ENCODE assay signal across 12 mouse cellular contexts in the genomic region with DNA sequence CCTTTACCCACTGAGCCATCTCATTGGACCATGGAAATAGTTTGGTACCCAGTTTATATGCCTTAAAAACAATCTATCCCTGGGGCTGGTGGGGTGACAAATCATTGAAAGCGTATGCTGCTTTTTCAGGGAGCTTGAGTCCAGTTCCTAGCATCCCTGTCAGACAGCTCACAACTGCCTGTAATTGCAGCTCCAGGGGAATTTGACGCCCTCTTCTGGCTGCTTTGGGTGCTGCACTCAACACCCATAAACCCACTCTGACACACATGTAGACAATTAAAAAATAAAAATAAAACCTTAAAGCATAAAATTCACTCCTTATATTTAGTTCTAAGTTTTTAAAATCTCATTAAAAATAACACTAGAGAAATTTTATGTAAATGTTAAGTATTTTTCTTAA. TPM values are rescaled to one million over a fixed set of nuclear protein-coding genes. Genes with fewer than 3 reads are reported as not detected.
A peak's percentile ranks its signal among the peaks of the same experiment; 100 is the strongest.
DNase-seq lines count a peak whose midpoint lies in the region; ATAC-seq and TF ChIP-seq lines count a peak whose summit lies in the region.
"Had no signal": no experiment of that assay in that cellular context is flagged by ENCODE, and none has a peak within 500 bp of the region (broad histone marks: within the 10 kb centered on the region; RNA-seq: fewer than 3 reads in every experiment).

No protein-coding gene starts in this region.

- H3K4me1 ChIP-seq in lung, adult 2 months (ENCODE audit: control insufficient read depth, insufficient read depth, low read length), result peaks cover 7% of the 10 kb centered on the region; the same call in 1 of the 2 replicates
- peaks cover 3 to 19% of the 10 kb centered on the region in 2 experiments; a peak in 3 of 4 replicates for H3K4me1 ChIP-seq in CH12.LX (ENCODE audit: control insufficient read depth in 1 of 2, insufficient read depth in 2 of 2)
- peaks cover 24% of the 10 kb centered on the region for H3K4me1 ChIP-seq in bone marrow macrophage, adult 2 months (ENCODE audit: control insufficient read depth, insufficient read depth, low read length)
- no peaks in the 10 kb centered on the region for H3K4me1 ChIP-seq in hindbrain, embryonic 16.5 days (ENCODE audit: control insufficient read depth, insufficient read depth, low read depth, low read length)
- H3K4me1 ChIP-seq: limb, embryonic 12.5 days had no signal

- no peak for TF ChIP-seq EP300 in CH12.LX (IDR thresholded peaks at IDR 0.05; ENCODE audit: low read length)

- intact Hi-C loops in gastrocnemius, adult 2 months (cut with DNase I), result no loop called here

- no peak overlapping the region for H3K27ac ChIP-seq in gastrocnemius, adult 2 months
- no peak overlapping the region for H3K27ac ChIP-seq in CH12.LX (ENCODE audit: insufficient read depth, low read depth)
- H3K27ac ChIP-seq in bone marrow macrophage, adult 2 months (ENCODE audit: insufficient read depth, low read depth, low read length), result no peak overlapping the region
- no peak overlapping the region for H3K27ac ChIP-seq in hindbrain, embryonic 16.5 days (ENCODE audit: low read depth, low read length)
- H3K27ac ChIP-seq: limb, embryonic 12.5 days; macrophage had no signal

- peak; percentile 15 for TF ChIP-seq RAD21 in CH12.LX (IDR thresholded peaks at IDR 0.05; ENCODE audit: low read depth, low read length)

- H3K4me2 ChIP-seq in CH12.LX (ENCODE audit: insufficient read depth, low read depth, poor library complexity, severe bottlenecking), result no peak overlapping the region
- H3K4me2 ChIP-seq in hindbrain, embryonic 16.5 days (ENCODE audit: low read length), result no peak overlapping the region
- H3K4me2 ChIP-seq: limb, embryonic 12.5 days had no signal

- dilution Hi-C loops in CH12.LX (cut with MboI; ENCODE audit: extremely low pct_ligation_motif_present, extremely low pct_unique_long_range_greater_than_20kb, low sequenced_read_pairs), result no loop called here

- peak; percentile 44 for TF ChIP-seq CTCF in gastrocnemius, adult 2 months (IDR thresholded peaks at IDR 0.05)
- peak; percentile 27 for TF ChIP-seq CTCF in lung, adult 2 months (IDR thresholded peaks at IDR 0.05; ENCODE audit: insufficient read depth, low read length)
- TF ChIP-seq CTCF in CH12.LX (conservative IDR thresholded peaks at IDR 0.05 in 1 of 2, IDR thresholded peaks at IDR 0.05 in 1 of 2; ENCODE audit: low read depth in 2 of 2, low read length in 2 of 2), result peak; percentile 46 to 49; a peak in 3 of 4 replicates
- peak; percentile 35; the same call in 1 of the 2 replicates for TF ChIP-seq CTCF in bone marrow macrophage, adult 2 months (IDR thresholded peaks at IDR 0.05; ENCODE audit: low read depth, low read length)

- H3K9ac ChIP-seq in CH12.LX (ENCODE audit: insufficient read depth, low read depth), result no peak overlapping the region
- no peak overlapping the region for H3K9ac ChIP-seq in hindbrain, embryonic 16.5 days (ENCODE audit: low read depth, low read length)
- H3K9ac ChIP-seq: limb, embryonic 12.5 days had no signal

- ATAC-seq in hindbrain, embryonic 16.5 days, result no peak

- 87% methylated on average over 2 of the region's 2 CpGs for WGBS in lung, adult 2 months
- WGBS in hindbrain, embryonic 16.5 days, result 88% methylated on average over 2 of the region's 2 CpGs

- peaks cover 15 to 28% of the 10 kb centered on the region in 2 experiments for H3K36me3 ChIP-seq in CH12.LX (replicated peaks in 1 of 2; ENCODE audit: control insufficient read depth in 1 of 2, insufficient read depth in 1 of 2, low read length in 1 of 2)
- peaks cover 4% of the 10 kb centered on the region; the same call in 1 of the 2 replicates for H3K36me3 ChIP-seq in hindbrain, embryonic 16.5 days (ENCODE audit: control insufficient read depth, insufficient read depth, low read length)

- no peaks in the 10 kb centered on the region for H3K27me3 ChIP-seq in CH12.LX (replicated peaks)
- H3K27me3 ChIP-seq in hindbrain, embryonic 16.5 days (replicated peaks; ENCODE audit: control insufficient read depth, insufficient read depth, low read length), result no peaks in the 10 kb centered on the region
- H3K27me3 ChIP-seq: limb, embryonic 12.5 days had no signal

- TF ChIP-seq POLR2A in lung, adult 2 months (IDR thresholded peaks at IDR 0.05; ENCODE audit: borderline replicate concordance, extremely low read depth, low read depth, low read length), result no peak
- no peak for TF ChIP-seq POLR2A in CH12.LX (IDR thresholded peaks at IDR 0.05; ENCODE audit: low read depth, low read length)
- TF ChIP-seq POLR2A in bone marrow macrophage, adult 2 months (IDR thresholded peaks at IDR 0.05; ENCODE audit: borderline replicate concordance, low read depth, low read length), result no peak

- no peak for DNase-seq in gastrocnemius, adult 2 months
- DNase-seq in gastrocnemius, postnatal 25 days, result no peak
- DNase-seq in lung, adult 2 months, result no peak
- DNase-seq in lung, postnatal 10 days, result no peak
- DNase-seq in CH12.LX (ENCODE audit: extremely low read depth), result no peak
- DNase-seq in right cerebral cortex, postnatal 36 days (ENCODE audit: low spot score in 2 of 2), result no peak
- DNase-seq: adrenal gland, adult 2 months; cerebellum, adult 11 months had no signal

- peaks cover 6% of the 10 kb centered on the region for H3K79me2 ChIP-seq in CH12.LX (replicated peaks; ENCODE audit: control insufficient read depth, extremely low read depth, insufficient read depth, poor library complexity, severe bottlenecking)

- in situ Hi-C loops in CH12.LX (cut with MboI; ENCODE audit: low pct_ligation_motif_present, low pct_unique_long_range_greater_than_20kb, low sequenced_read_pairs), result no loop called here

- H3K9me3 ChIP-seq in CH12.LX (replicated peaks; ENCODE audit: low read length), result peaks cover 3% of the 10 kb centered on the region
- 0 out of 2 replicates have a peak, but pooled peaks cover 2% of the 10 kb centered on the region for H3K9me3 ChIP-seq in hindbrain, embryonic 16.5 days (ENCODE audit: control insufficient read depth, low read length)
- H3K9me3 ChIP-seq: limb, embryonic 12.5 days had no signal

- H3K4me3 ChIP-seq in gastrocnemius, adult 2 months, result no peak overlapping the region
- H3K4me3 ChIP-seq in lung, adult 2 months (replicated peaks; ENCODE audit: extremely low read depth, low read depth, low read length), result no peak overlapping the region
- H3K4me3 ChIP-seq in CH12.LX (replicated peaks in 1 of 3; ENCODE audit: low read depth in 2 of 3, low read length in 2 of 3, poor library complexity in 1 of 3), result no peak overlapping the region
- no peak overlapping the region for H3K4me3 ChIP-seq in bone marrow macrophage, adult 2 months (ENCODE audit: insufficient read depth, low read length)
- no peak overlapping the region for H3K4me3 ChIP-seq in hindbrain, embryonic 16.5 days (ENCODE audit: low read length)
- H3K4me3 ChIP-seq: limb, embryonic 12.5 days had no signal

TF ChIP-seq in CH12.LX, 34 proteins besides CTCF, POLR2A, EP300 and RAD21:
- TF ChIP-seq MAFK (IDR thresholded peaks at IDR 0.05; ENCODE audit: insufficient replicate concordance, low read length), result no peak
- no peak for TF ChIP-seq JUN (IDR thresholded peaks at IDR 0.05; ENCODE audit: insufficient read depth, low read depth, low read length)
- TF ChIP-seq UBTF (IDR thresholded peaks at IDR 0.05; ENCODE audit: low read depth, low read length), result no peak
- peak; percentile 41 for TF ChIP-seq SMC3 (IDR thresholded peaks at IDR 0.05; ENCODE audit: low read depth, low read length)
- TF ChIP-seq TBP (conservative IDR thresholded peaks at IDR 0.05; ENCODE audit: low read depth, low read length), result no peak
- TF ChIP-seq RCOR1 (conservative IDR thresholded peaks at IDR 0.05; ENCODE audit: low read depth, low read length), result no peak
- TF ChIP-seq TCF12 (IDR thresholded peaks at IDR 0.05; ENCODE audit: low read depth, low read length), result no peak
- no peak for TF ChIP-seq CHD2 (IDR thresholded peaks at IDR 0.05; ENCODE audit: low read length)

RNA-seq across cellular contexts. Expression of a gene that starts 37.2 kb away (rescaled TPM):
- 10 to 100 TPM; 14.1 to 16.0 TPM for total RNA-seq in gastrocnemius, adult 2 months (2021)
- total RNA-seq in gastrocnemius, postnatal 25 days (2021), result 10 to 100 TPM; 13.7 to 15.4 TPM
- 28.7 and 40.3 TPM in 2 replicates for polyA plus RNA-seq in lung, adult 2 months (2012; rRNA removed)
- 11.4 and 11.9 TPM in 2 replicates for total RNA-seq in CH12.LX (2012; rRNA removed)
- total RNA-seq in CH12.LX (2014; rRNA removed), result 15.6 and 16.1 TPM in 2 replicates
- polyA plus RNA-seq in CH12.LX (2012; ENCODE audit: insufficient read length, low read depth), result 16.6 and 20.7 TPM in 2 replicates
- polyA plus RNA-seq in bone marrow macrophage, adult 2 months (2012; ENCODE audit: insufficient read depth, insufficient read length, missing spikeins), result 29.1 and 32.7 TPM in 2 replicates
- polyA plus RNA-seq in hindbrain, embryonic 16.5 days (2015; fragmentation: Nextera tagmentation; extraction: Ambion mirVana), result 25.7 and 33.6 TPM in 2 replicates
